Mouse (Mus musculus): ENCODE data around the gene Dennd1b.

DNA sequence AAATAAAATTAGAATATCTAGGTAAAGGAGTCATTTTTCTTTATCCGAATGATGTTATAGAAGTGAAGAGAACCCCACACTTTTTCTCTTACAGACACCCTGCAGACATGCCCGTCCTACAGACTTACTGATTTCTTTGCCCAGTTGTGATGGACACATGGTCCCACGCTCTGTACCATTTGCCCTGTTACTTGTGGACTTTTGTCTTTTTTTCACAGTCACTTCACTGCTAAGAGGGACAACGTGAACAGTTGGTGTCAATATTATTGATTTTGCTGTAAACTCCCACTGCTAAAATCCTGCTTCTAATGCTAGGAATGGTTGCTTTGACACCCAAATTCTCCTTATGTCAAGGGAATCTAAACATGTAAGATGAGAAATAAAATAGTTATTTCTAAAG, 134.9 kb downstream of the Dennd1b start:
- TF ChIP-seq CTCF (IDR thresholded peaks at IDR 0.05; ENCODE audit: low read depth, low read length) (no peak), EP300 (IDR thresholded peaks at IDR 0.05; ENCODE audit: insufficient read depth, low read depth, low read length) (no peak)
